Mouse (Mus musculus): Measurements from ENCODE around the gene Olfr983.

Olfr983 gene

GRCm38 (mm10) chr9:40093495-40093894 lies at the start of gene Olfr983:
Gene Olfr983, minus strand, starts transcription at chr9:40093595.
- no peak for DNase-seq (ENCODE audit: low read depth, low spot score)

- no peak for DNase-seq (ENCODE audit: low read depth, low spot score)
Measured at GRCm38 (mm10) chr9:40141544-40141943, 48.1 kb upstream of the Olfr983 start.

- DNase-seq (ENCODE audit: low read depth, low spot score): no peak
Measured at GRCm38 (mm10) chr9:40139484-40139883, 46.1 kb upstream of the Olfr983 start.

DNA sequence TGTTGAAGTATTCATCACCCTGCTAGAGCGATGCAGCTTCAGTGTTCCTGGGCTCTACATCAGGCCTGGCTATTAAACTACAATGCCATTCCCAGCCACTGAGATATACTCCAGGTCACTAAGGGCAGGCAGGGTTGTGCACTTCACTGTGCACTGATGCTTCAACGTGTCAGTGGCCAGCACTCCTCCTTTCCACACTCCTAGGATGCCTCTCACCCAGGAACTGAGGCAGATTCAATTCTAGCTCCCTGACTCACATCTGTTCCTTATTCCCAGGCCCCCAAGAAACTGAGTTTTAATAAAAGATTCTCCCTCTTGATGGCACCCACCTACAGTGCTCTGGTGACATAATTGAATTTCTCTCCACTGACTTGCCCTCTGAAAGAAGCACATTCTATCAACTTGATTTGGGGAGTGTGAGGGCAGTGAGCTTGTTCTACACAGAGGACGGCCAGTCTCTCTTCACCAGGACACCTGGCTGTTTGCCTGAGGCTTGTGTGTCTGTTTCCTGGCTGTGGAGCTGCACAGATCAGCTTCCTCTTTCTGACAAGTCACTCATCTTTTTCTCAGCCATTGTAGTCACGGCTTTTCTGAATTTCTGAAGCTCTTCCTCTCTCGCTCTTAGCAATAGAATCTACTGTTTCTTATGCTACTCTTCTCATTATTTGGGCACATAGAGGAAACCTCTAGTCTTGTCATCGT lies 43.7 kb upstream of the Olfr983 start:
- DNase-seq (ENCODE audit: low read depth, low spot score): no peak

GRCm38 (mm10) chr9:40130556-40130955 lies 37.2 kb upstream of the Olfr983 start:
- no peak for DNase-seq (ENCODE audit: low read depth, low spot score)

DNA sequence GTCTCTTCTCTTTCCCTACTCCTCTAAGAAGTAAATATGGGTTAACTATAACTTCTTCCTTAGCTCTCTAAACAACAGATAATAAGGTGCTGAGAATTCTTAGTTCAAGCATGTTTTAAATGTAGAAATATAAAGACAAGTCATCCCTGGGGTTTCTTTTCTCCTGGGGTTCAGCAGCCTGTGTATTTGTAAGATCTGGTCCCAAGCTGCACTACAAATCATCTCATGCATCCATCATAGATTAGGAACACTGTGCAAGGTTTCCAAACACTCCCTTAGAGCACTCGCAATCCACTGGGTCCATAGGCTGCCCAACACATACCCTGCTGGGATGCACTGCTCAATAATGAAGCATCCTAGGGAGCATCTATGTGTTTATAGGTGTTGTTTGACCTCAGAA lies 36.7 kb upstream of the Olfr983 start, which contains the start of gene Olfr985:
Gene Olfr985, minus strand, starts transcription at position 101 of the 400 bp plus-strand sequence.
- no peak for DNase-seq (ENCODE audit: low read depth, low spot score)

GRCm38 (mm10) chr9:40117287-40117659 lies 23.9 kb upstream of the Olfr983 start:
- DNase-seq (ENCODE audit: low read depth, low spot score): no peak

DNA sequence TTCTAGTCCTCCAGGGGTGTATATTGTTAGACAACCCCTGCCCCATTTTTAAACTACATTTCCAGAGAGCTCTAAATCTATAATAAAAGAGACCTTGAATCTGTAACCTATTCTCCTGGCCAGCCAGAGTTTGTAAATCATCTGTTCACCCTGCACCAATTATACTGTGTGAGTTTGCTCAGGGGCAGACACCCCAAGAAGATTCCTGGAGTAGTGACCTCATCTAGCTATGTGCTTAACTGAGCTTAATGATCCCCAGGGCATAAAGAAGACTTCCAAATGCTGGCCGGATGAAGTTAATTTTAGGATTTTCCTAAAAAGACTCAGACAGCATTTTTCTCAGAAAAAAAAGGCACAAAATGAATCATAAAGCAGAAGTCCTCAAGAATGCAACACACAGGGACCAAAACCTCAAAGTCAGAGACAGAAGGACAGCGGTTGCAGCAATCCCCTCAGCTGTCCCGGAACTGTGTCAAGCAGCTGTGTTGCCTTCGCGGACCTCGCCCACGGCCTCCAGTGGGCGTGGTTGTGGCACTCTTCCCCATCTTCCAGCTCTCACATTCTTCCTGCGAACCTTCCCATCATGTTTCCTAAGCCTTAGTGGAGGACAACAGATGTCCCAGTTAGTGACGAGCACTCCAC lies 23.4 kb upstream of the Olfr983 start:
- DNase-seq (ENCODE audit: low read depth, low spot score): no peak

GRCm38 (mm10) chr9:40114106-40114505 lies 20.7 kb upstream of the Olfr983 start, which contains the start of gene Olfr984:
Gene Olfr984, minus strand, starts transcription at chr9:40114206.
- DNase-seq (ENCODE audit: low read depth, low spot score): no peak

- no peak for DNase-seq (ENCODE audit: low read depth, low spot score)
Measured at GRCm38 (mm10) chr9:40094769-40095168, 1.4 kb upstream of the Olfr983 start.

- DNase-seq (ENCODE audit: low read depth, low spot score): no peak
Measured at GRCm38 (mm10) chr9:40073529-40073928, 19.9 kb downstream of the Olfr983 start, which contains the start of gene Olfr982. Gene Olfr982, plus strand, starts transcription at chr9:40073829.

DNA sequence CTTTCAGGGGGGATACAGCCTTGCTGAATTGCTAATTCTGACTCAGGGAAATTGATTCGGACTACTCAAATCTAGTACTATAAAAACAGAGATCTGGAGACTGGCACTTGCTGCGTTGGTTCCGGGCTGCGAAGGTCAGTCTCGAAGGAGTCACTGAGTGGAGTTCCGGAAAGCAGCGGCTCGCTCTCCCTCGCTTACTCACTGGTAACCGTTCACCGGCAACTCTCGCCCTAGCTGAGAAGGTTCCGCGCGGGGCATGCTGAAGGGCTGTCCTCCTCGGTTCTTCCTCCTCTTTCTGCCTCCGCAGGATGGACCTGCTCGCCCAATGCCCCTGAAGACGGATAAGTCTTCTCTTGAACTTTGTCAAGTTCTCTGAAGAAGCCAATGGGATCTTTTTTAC lies 43.3 kb downstream of the Olfr983 start:
- DNase-seq (ENCODE audit: low read depth, low spot score): no peak
